Mouse (Mus musculus) retina, adult 2 months (tissue): Measurements from ENCODE around the gene N4bp3.
"Not testable (repeated sequence)": the region's sequence is repeated elsewhere in the genome, so short reads cannot be mapped to it uniquely, and the experiment has no call there.

Experiments
- DNase-seq: peaks from one replicate; pipeline ENCODE4 v3.0.0-alpha.2; 2012; ENCODE audit warnings: low read depth, low spot score

Gene N4bp3

GRCm38 (mm10) chr11:51629651-51630314, 20.9 kb downstream of the N4bp3 start:
- no peak for DNase-seq

- no peak for DNase-seq
Measured at GRCm38 (mm10) chr11:51627907-51628306, 22.7 kb downstream of the N4bp3 start.

GRCm38 (mm10) chr11:51627425-51627824, 23.2 kb downstream of the N4bp3 start:
- no peak for DNase-seq

GRCm38 (mm10) chr11:51625187-51625820, 25.3 kb downstream of the N4bp3 start:
- no peak for DNase-seq

GRCm38 (mm10) chr11:51622971-51623491, 27.6 kb downstream of the N4bp3 start:
- DNase-seq = no peak

- no peak for DNase-seq
Measured at GRCm38 (mm10) chr11:51621776-51622175, 28.9 kb downstream of the N4bp3 start.

GRCm38 (mm10) chr11:51620084-51620483, 30.6 kb downstream of the N4bp3 start:
- DNase-seq = no peak

GRCm38 (mm10) chr11:51619409-51620060, 31.1 kb downstream of the N4bp3 start, which contains the start of gene Nhp2:
TSS of gene Nhp2 (plus strand) at chr11:51619735.
- DNase-seq = peak; percentile 99

GRCm38 (mm10) chr11:51618894-51619408, 31.7 kb downstream of the N4bp3 start:
- no peak for DNase-seq

GRCm38 (mm10) chr11:51617693-51618092, 32.9 kb downstream of the N4bp3 start:
- DNase-seq = peak; percentile 57

GRCm38 (mm10) chr11:51616113-51616512, 34.5 kb downstream of the N4bp3 start:
- DNase-seq = not testable (repeated sequence)

GRCm38 (mm10) chr11:51615601-51616000, 35.0 kb downstream of the N4bp3 start:
- no peak for DNase-seq

- no peak for DNase-seq
Measured at GRCm38 (mm10) chr11:51615129-51615528, 35.5 kb downstream of the N4bp3 start.

GRCm38 (mm10) chr11:51614256-51614655, 36.4 kb downstream of the N4bp3 start:
- DNase-seq = no peak

- DNase-seq = not testable (repeated sequence)
Measured at GRCm38 (mm10) chr11:51609940-51610339, 40.7 kb downstream of the N4bp3 start.

- no peak for DNase-seq
Measured at GRCm38 (mm10) chr11:51609266-51609909, 41.3 kb downstream of the N4bp3 start.

- DNase-seq = no peak
Measured at GRCm38 (mm10) chr11:51607096-51607738, 43.4 kb downstream of the N4bp3 start.

- DNase-seq = peak; percentile 98
Measured at GRCm38 (mm10) chr11:51606447-51607095, 44.1 kb downstream of the N4bp3 start, which contains the start of gene Hnrnpab. TSS of gene Hnrnpab (minus strand) at chr11:51606847.

- peak; percentile 42 for DNase-seq
Measured at GRCm38 (mm10) chr11:51605602-51606446, 44.8 kb downstream of the N4bp3 start.

GRCm38 (mm10) chr11:51602253-51602652, 48.4 kb downstream of the N4bp3 start:
- no peak for DNase-seq
